ENCODE assay signal across 8 mouse cellular contexts in the genomic region with DNA sequence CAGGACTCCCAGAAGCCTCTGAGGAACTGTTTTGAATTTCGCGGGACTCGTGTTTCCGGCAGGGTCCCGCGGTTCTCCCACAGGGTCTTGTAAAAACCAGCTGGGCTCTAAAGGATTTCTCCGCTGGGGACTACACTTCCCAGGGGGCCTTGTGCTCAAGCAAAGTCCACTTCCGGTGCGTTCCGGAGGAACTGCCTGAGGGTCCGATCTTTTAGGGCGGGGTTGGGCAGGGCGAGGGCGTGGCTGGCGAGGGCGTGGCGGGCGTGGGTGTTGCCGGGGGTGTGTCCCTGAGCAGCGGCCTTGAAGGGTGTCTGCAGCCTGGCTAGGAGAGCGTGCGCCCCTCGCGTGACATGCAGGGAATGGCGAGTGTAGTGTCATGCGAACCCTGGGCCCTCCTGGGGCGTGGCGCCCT. TPM values are rescaled to one million over a fixed set of nuclear protein-coding genes. Genes with fewer than 3 reads are reported as not detected.
DNase-seq lines count a peak whose midpoint lies in the region; ATAC-seq lines count a peak whose summit lies in the region.

Gene Zfp28 (plus strand): TSS at position 252 of the 412 bp plus-strand sequence.

- H3K4me1 ChIP-seq in intestine, embryonic 14.5 days (replicated peaks; ENCODE audit: control insufficient read depth, insufficient read depth, low read length): peaks cover 8% of the 10 kb centered on the region

- peak within 1 kb of the TSS; percentile 44 for H3K4me3 ChIP-seq in intestine, embryonic 14.5 days (ENCODE audit: low read depth, low read length)

- peak; percentile 95 to 99 for DNase-seq in adrenal gland, adult (ENCODE audit: inconsistent age in 2 of 2, low spot score in 1 of 2)
- peak; percentile 99 for DNase-seq in embryo, embryonic 10.5 days (ENCODE audit: low spot score)
- peak; percentile 94 for DNase-seq in gastrocnemius, postnatal 14 days
- peak; percentile 96 for DNase-seq in intestine, embryonic 14.5 days (ENCODE audit: low spot score)
- peak; percentile 91 to 92 for DNase-seq in left cerebral cortex, postnatal 14 days (ENCODE audit: low spot score in 2 of 2)
- DNase-seq in mesoderm, embryonic 11.5 days (ENCODE audit: low read depth, low spot score): peak; percentile 98
- peak; percentile 85 to 90 for DNase-seq in right cerebral cortex, postnatal 36 days (ENCODE audit: low spot score in 2 of 2)
- DNase-seq in yolk sac, embryonic 10.5 days (ENCODE audit: low spot score): peak; percentile 99

- H3K9me3 ChIP-seq in intestine, embryonic 14.5 days (ENCODE audit: control insufficient read depth, low read length): no peaks in the 10 kb centered on the region

- H3K27me3 ChIP-seq in intestine, embryonic 14.5 days (replicated peaks; ENCODE audit: control insufficient read depth, insufficient read depth, low read length): no peaks in the 10 kb centered on the region

- H3K9ac ChIP-seq in intestine, embryonic 14.5 days (ENCODE audit: low read length): peak within 1 kb of the TSS; percentile 51

- WGBS in intestine, embryonic 14.5 days: under 1% methylated on average over 28 of the region's 28 CpGs

- intact Hi-C loops in gastrocnemius, postnatal 14 days (cut with DNase I; ENCODE audit: low total_unique reads): no loop called here
- intact Hi-C loops in left cerebral cortex, postnatal 14 days (cut with DNase I): no loop called here

- ATAC-seq in intestine, embryonic 14.5 days (replicated peaks; ENCODE audit: low FRiP score, low TSS enrichment, low read depth): peak; percentile 96

- peak within 1 kb of the TSS; percentile 75 for H3K4me2 ChIP-seq in intestine, embryonic 14.5 days (ENCODE audit: low read length)

- peaks cover 7% of the 10 kb centered on the region; the same call in 1 of the 2 replicates for H3K36me3 ChIP-seq in intestine, embryonic 14.5 days (ENCODE audit: control insufficient read depth, insufficient read depth, low read length)

- H3K27ac ChIP-seq in intestine, embryonic 14.5 days (ENCODE audit: low read depth): no peak within 1 kb of the TSS

RNA-seq across cellular contexts. Expression of gene Zfp28, which starts in this region (rescaled TPM):
- total RNA-seq in gastrocnemius, postnatal 14 days (2021): 1 to 10 TPM; 1.9 to 2.2 TPM
- polyA plus RNA-seq in intestine, embryonic 14.5 days (2014; fragmentation: Nextera tagmentation; extraction: Ambion mirVana): 8.3 and 10.2 TPM in 2 replicates
- total RNA-seq in left cerebral cortex, postnatal 14 days (2021): 1 to 10 TPM; 5.0 to 8.9 TPM
